Mouse (Mus musculus) lung, embryonic 16.5 days (tissue): Measurements from ENCODE around the gene Ercc1. TPM values are rescaled to one million over a fixed set of nuclear protein-coding genes. Genes with fewer than 3 reads are reported as not detected.
A peak's percentile ranks its signal among the peaks of the same experiment; 100 is the strongest.

Experiments used
- ATAC-seq: fragments of 200-750 bp; cut with Nextera tagmentation; 2 replicates; pipeline ENCODE4 v1.8.0; 2017; ENCODE audit warnings: low read depth, mild to moderate bottlenecking, moderate library complexity
- H3K27ac ChIP-seq: fragments of 300-500 bp; sonication (generic); 2 replicates; pipeline ENCODE4 v1.5.1; 2014; ENCODE audit warnings: mild to moderate bottlenecking, control low read depth, low read length
- H3K27me3 ChIP-seq: fragments of 300-500 bp; sonication (generic); 2 replicates; pipeline ENCODE4 v1.6.1; 2014; ENCODE audit warnings: low read depth, low read length, mixed read lengths; ENCODE audit not compliant: control insufficient read depth, insufficient read depth
- H3K36me3 ChIP-seq: fragments of 300-500 bp; sonication (generic); 2 replicates; pipeline ENCODE4 v1.6.1; 2014; ENCODE audit warnings: low read length; ENCODE audit not compliant: control insufficient read depth, insufficient read depth
- H3K4me1 ChIP-seq: fragments of 300-500 bp; sonication (generic); replicated peaks from 2 replicates; pipeline ENCODE4 v1.6.1; 2014; ENCODE audit warnings: low read length, mixed read lengths; ENCODE audit not compliant: control insufficient read depth, insufficient read depth
- H3K4me2 ChIP-seq: fragments of 300-500 bp; sonication (generic); 2 replicates; pipeline ENCODE4 v1.6.1; 2014; ENCODE audit warnings: low read depth, low read length, control low read depth
- H3K4me3 ChIP-seq: fragments of 300-500 bp; sonication (generic); 2 replicates; pipeline ENCODE4 v1.5.1; 2014; ENCODE audit warnings: mild to moderate bottlenecking, low read length, control low read depth
- H3K9ac ChIP-seq: fragments of 300-500 bp; sonication (generic); 2 replicates; pipeline ENCODE4 v1.6.1; 2014; ENCODE audit warnings: low read length, control low read depth
- H3K9me3 ChIP-seq: fragments of 300-500 bp; sonication (generic); 2 replicates; pipeline ENCODE4 v1.6.1; 2016; ENCODE audit warnings: low read length; ENCODE audit not compliant: control insufficient read depth
- WGBS: fragments of 180-500 bp; shearing (Covaris S2); extraction: QIAGEN DNeasy Blood & Tissue Kit; methylation state at CpG from one replicate; pipeline ENCODE4 v1.1.7; 2014; 5-methylcytosine and 5-hydroxymethylcytosine counted together
- polyA plus RNA-seq: library from polyadenylated mRNA; unstranded; fragments of >200 nt; fragmentation: Nextera tagmentation; extraction: Ambion mirVana; gene quantifications from 2 replicates; pipeline ENCODE4 v1.2.1, GENCODE M21; 2015

The Ercc1 gene
- polyA plus RNA-seq, 1 experiment from 2014 or later, result 79.9 TPM

DNA sequence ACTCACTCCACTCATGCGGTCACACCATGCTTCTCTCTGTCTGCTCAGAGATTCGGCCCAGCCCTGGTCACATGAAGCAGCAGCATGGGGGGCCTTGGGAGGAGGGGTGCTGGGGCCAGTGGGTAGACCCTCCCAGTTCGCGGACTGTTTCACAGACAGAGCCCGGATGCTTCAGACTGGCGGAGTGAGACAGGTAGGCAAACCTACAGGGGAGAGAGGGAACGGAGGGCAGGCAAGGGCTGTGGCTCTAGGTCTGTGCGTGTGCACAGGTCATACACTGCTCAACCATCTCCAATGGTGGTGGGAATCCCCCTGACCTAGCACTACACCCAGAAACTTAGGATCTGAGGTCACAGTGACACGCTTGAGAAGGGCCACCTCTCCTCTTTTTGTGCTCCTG, 25.1 kb upstream of the Ercc1 start:
- peak overlapping the region; percentile 52 for H3K4me3 ChIP-seq
- WGBS, result 12% methylated on average over 9 of the region's 9 CpGs
- no peaks in the 10 kb centered on the region for H3K9me3 ChIP-seq
- H3K36me3 ChIP-seq, result no peaks in the 10 kb centered on the region
- H3K4me2 ChIP-seq, result peak overlapping the region; percentile 75
- peak; percentile 45 for ATAC-seq
- H3K4me1 ChIP-seq, result peaks cover 8% of the 10 kb centered on the region; the same call in 1 of the 2 replicates
- H3K9ac ChIP-seq, result peak overlapping the region; percentile 58
- H3K27me3 ChIP-seq, result no peaks in the 10 kb centered on the region; the same call in 1 of the 2 replicates
- H3K27ac ChIP-seq, result 0 out of 2 replicates have a peak overlapping the region, but pooled peaks have one; percentile 3

DNA sequence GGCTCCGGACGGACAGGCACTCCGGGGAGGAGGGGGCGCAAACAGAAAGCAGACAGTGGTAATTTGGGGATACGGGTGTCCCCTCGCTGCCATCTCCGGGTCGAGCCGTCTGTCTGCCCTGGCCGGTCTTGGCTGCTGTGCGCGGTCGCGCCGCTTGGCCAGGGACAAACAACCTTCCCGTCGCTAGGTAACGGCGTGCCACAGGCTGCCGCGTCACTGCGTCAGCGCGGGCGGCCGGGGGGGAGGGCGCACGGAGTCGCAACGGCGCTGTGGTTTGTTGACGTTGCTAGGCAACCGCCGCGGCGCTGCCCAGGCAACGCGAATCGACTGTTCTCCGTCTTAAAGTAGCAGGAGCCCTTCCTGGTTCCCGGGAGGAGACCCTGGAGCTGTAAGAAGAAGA, 24.7 kb upstream of the Ercc1 start:
- peaks cover 8% of the 10 kb centered on the region; the same call in 1 of the 2 replicates for H3K4me1 ChIP-seq
- H3K27ac ChIP-seq, result 0 out of 2 replicates have a peak overlapping the region, but pooled peaks have one; percentile 3
- H3K9me3 ChIP-seq, result no peaks in the 10 kb centered on the region
- peak overlapping the region; percentile 75 for H3K4me2 ChIP-seq
- H3K36me3 ChIP-seq, result no peaks in the 10 kb centered on the region
- H3K27me3 ChIP-seq, result no peaks in the 10 kb centered on the region; the same call in 1 of the 2 replicates
- H3K4me3 ChIP-seq, result peak overlapping the region; percentile 52
- H3K9ac ChIP-seq, result peak overlapping the region; percentile 58
- WGBS, result under 1% methylated on average over 41 of the region's 41 CpGs
- ATAC-seq, result peak; percentile 96

DNA sequence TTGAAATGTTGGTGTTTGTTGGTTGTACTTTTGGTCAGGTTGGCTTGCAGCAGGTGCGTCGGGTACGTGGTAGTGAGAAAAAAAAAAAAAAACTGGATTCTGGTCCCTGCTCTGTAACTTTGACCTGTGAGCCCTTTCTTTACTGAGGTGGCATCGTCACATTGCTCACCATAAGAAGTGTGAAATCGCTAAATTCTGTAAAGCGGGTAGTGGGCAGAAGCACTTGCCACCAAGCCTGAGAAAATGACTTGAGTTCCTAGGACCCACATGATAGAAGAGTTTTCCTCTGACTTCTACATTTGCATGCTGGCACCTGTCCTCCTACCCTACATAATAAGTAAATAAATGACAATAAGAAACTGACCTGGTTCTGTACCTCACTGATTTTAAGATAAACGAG, 23.9 kb upstream of the Ercc1 start:
- 36% methylated on average over 7 of the region's 7 CpGs for WGBS
- Histone ChIP-seq H3K36me3 (no peaks in the 10 kb centered on the region), H3K9ac (no peak overlapping the region), H3K4me3 (peak overlapping the region; percentile 52; the same call in 1 of the 2 replicates), H3K27me3 (no peaks in the 10 kb centered on the region; the same call in 1 of the 2 replicates), H3K4me1 (peaks cover 8% of the 10 kb centered on the region), H3K4me2 (peak overlapping the region; percentile 75; the same call in 1 of the 2 replicates), H3K27ac (no peak overlapping the region), H3K9me3 (no peaks in the 10 kb centered on the region)
- no peak for ATAC-seq

DNA sequence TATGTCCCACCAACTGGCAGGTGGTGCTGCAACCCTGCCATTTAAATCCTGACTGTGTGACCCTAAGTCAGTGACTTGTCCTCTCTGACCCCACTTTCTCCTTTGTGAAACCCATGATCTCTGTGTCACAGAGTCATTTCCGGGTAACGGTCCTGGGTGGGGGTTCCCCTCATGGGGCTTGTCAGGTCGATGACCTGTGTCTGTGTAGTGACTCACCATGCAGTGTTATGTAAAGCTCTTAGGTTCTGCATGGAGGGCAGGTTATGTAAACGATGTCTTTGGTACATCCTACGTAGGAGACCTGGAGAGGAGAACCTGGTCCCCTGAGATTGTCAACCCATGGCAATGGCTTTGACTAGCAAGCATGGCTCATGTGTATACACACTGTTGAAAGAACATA, 23.1 kb upstream of the Ercc1 start:
- no peaks in the 10 kb centered on the region for H3K36me3 ChIP-seq
- H3K27me3 ChIP-seq, result no peaks in the 10 kb centered on the region; the same call in 1 of the 2 replicates
- no peak overlapping the region for H3K4me2 ChIP-seq
- H3K4me1 ChIP-seq, result peaks cover 13% of the 10 kb centered on the region
- no peak overlapping the region for H3K4me3 ChIP-seq
- H3K9ac ChIP-seq, result no peak overlapping the region
- WGBS, result 37% methylated on average over 5 of the region's 5 CpGs
- ATAC-seq, result no peak
- no peak overlapping the region for H3K27ac ChIP-seq
- no peaks in the 10 kb centered on the region for H3K9me3 ChIP-seq

DNA sequence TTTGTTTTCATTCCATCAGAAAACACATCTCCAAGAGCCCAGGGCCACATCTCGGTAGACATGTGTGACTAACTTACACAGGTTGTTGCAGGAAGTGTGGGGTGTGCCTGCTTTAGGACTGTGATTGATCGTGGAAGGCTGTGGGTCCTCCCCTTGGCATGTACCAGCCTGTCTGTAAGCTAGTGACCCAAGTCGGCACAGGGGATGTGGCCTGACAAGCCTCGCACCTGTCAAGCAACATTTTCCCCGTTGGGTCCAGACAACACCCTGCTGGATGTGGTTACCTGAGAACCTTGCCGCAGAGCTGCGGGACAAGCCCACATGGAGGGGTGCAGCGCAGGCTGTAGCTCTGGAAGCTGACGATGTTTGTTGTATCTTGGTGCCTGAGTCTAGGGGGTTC, 22.1 kb upstream of the Ercc1 start:
- Histone ChIP-seq H3K27ac (no peak overlapping the region), H3K9me3 (no peaks in the 10 kb centered on the region), H3K4me3 (no peak overlapping the region), H3K36me3 (no peaks in the 10 kb centered on the region), H3K4me2 (no peak overlapping the region), H3K27me3 (no peaks in the 10 kb centered on the region; the same call in 1 of the 2 replicates), H3K4me1 (peaks cover 22% of the 10 kb centered on the region), H3K9ac (no peak overlapping the region)
- WGBS, result 29% methylated on average over 9 of the region's 9 CpGs
- no peak for ATAC-seq

DNA sequence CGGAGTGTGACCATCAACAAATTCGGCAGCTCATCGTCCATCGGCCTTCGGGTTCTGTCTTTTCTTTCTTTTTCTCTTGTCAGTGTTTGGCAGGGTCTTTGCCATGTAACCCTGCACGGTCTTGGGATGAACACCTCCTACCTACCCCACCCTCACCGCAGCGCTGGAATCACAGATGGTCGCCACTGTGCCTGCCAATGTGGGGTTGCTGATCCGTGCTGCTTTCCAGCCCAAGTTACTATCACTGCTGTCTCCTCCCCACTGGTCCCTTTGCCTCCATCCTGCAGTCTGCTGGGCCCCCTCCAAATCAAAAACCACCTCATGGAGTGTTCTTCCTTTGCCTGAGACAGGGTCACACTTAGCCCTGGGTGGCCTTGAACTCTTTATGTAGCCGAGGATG, 20.4 kb upstream of the Ercc1 start:
- Histone ChIP-seq H3K36me3 (no peaks in the 10 kb centered on the region), H3K27me3 (no peaks in the 10 kb centered on the region; the same call in 1 of the 2 replicates), H3K27ac (no peak overlapping the region), H3K4me3 (no peak overlapping the region), H3K4me1 (peaks cover 23% of the 10 kb centered on the region), H3K9ac (no peak overlapping the region), H3K4me2 (no peak overlapping the region), H3K9me3 (no peaks in the 10 kb centered on the region)
- ATAC-seq, result no peak
- 87% methylated on average over 11 of the region's 11 CpGs for WGBS

DNA sequence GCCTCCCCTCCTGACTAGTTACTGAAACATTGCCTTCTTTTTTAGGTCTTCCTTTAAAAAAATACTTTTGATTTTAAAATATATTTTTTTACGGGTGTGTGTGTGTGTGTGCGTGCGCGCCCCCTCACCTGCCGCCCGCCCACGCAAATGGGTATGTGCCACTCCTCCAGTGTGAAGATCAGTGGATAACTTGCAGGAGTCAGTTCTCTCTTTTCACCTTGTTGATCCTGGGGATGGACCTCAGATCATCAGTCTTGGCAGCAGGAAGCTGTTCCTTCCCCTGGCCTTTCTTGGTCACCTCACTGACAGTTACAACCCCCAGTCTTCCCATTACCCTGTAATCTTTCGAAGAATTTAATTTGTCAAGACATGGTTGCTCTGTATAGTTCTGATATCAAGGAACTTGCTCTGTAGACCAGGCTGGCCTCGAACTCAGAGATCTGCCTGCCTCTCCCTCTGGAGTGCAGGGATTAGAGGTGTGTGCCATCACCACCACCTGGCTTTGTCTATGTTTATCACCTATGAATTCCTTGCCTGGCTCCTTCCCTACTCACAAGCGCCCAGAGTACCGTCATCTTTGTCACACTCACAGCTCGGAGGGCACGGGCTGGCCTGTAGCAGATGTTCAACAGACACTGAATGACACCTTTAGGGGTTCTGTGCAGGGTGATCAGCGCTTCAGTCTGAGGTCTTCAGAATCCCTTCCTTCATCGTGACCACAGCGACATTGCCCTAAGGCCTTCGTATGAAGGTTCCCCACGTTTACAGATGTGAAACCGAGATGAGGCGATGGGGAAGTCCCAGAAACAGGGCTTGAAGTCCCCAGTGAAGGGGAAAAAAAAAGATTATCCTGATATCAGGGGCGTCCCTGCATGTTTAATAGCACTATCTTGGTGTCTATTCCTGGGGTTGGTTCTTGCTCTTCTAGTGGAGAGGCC, 19.0 kb upstream of the Ercc1 start:
- WGBS, result 65% methylated on average over 21 of the region's 21 CpGs
- H3K9ac ChIP-seq, result no peak overlapping the region; the same call in 1 of the 2 replicates
- H3K27me3 ChIP-seq, result no peaks in the 10 kb centered on the region; the same call in 1 of the 2 replicates
- H3K4me2 ChIP-seq, result no peak overlapping the region
- H3K27ac ChIP-seq, result no peak overlapping the region
- H3K4me1 ChIP-seq, result peaks cover 15% of the 10 kb centered on the region
- no peaks in the 10 kb centered on the region for H3K36me3 ChIP-seq
- ATAC-seq, result no peak
- H3K4me3 ChIP-seq, result no peak overlapping the region; the same call in 1 of the 2 replicates
- no peaks in the 10 kb centered on the region for H3K9me3 ChIP-seq

DNA sequence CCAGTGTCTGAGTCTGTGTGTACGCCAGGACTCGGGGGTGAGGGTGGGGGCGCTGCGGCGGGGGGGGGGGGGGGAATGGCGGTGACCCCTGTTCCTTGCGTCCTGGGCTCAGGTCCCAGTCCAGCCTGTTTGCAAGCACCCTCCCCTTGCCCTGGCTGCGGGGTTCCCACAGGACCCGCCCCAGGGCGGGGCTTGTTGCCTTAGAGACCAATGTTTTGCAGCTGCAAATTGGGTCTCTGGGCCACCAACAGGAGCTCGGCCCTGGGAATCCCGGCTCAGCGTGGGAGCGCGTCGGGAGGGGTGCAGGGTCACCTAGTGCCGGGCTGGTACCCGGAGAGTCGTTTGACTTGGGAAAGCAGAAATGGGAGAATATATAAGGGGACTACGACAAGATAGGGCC, 18.2 kb upstream of the Ercc1 start:
- Histone ChIP-seq H3K9ac (peak overlapping the region; percentile 59), H3K4me1 (peaks cover 14% of the 10 kb centered on the region), H3K9me3 (no peaks in the 10 kb centered on the region), H3K27me3 (no peaks in the 10 kb centered on the region; the same call in 1 of the 2 replicates), H3K4me2 (peak overlapping the region; percentile 84), H3K27ac (peak overlapping the region; percentile 88), H3K36me3 (no peaks in the 10 kb centered on the region), H3K4me3 (peak overlapping the region; percentile 38)
- whole genome bisulfite sequencing, result under 1% methylated on average over 20 of the region's 20 CpGs
- peak; percentile 84 for ATAC-seq

DNA sequence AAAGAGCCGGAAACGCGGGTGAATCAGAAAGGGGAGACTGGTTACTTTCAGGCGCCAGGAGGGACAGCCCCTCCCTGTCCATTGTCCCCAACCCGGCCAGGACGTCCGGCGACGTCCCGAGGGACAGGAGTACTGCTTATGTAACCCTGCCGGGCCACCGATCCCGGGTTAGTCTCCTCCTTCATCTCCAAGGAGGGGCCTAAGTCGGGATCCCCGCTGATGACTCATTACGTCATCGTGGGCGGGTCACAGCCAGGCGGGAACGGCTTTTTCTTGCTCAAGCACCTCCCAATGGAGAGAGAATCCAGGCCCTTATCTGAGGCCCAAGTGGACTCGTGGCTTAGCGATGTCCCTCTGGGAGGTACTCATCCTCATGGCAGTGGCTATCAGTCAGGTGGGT, 17.4 kb upstream of the Ercc1 start:
- Histone ChIP-seq H3K4me3 (peak overlapping the region; percentile 38), H3K9me3 (no peaks in the 10 kb centered on the region), H3K4me2 (peak overlapping the region; percentile 84), H3K27ac (peak overlapping the region; percentile 88), H3K4me1 (peaks cover 14% of the 10 kb centered on the region), H3K9ac (peak overlapping the region; percentile 59), H3K27me3 (no peaks in the 10 kb centered on the region; the same call in 1 of the 2 replicates), H3K36me3 (no peaks in the 10 kb centered on the region)
- 0% methylated on average over 22 of the region's 22 CpGs for WGBS
- ATAC-seq, result peak; percentile 84
